Mouse (Mus musculus): ENCODE data around the gene Gm7075. TPM values are rescaled to one million over a fixed set of nuclear protein-coding genes. Genes with fewer than 3 reads are reported as not detected.
"Not testable (repeated sequence)": the region's sequence is repeated elsewhere in the genome, so short reads cannot be mapped to it uniquely, and the experiment has no call there.

Gene Gm7075
- total and polyA plus RNA-seq, 2 experiments from 2014 or later: not detected

GRCm38 (mm10) chr10:63396963-63397362 lies 24.6 kb downstream of the Gm7075 start:
- Histone ChIP-seq H3K36me3 (ENCODE audit: insufficient read depth, low read length) (no peaks in the 10 kb centered on the region), H3K27ac (no peak overlapping the region), H3K4me2 (ENCODE audit: low read depth, low read length) (no peak overlapping the region), H3K9me3 (ENCODE audit: low read length) (no peaks in the 10 kb centered on the region), H3K4me3 (ENCODE audit: low read length) (no peak overlapping the region), H3K27me3 (ENCODE audit: insufficient read depth, low read length) (no peaks in the 10 kb centered on the region), H3K9ac (replicated peaks; ENCODE audit: low read length) (no peak overlapping the region), H3K4me1 (ENCODE audit: insufficient read depth, low read length) (no peaks in the 10 kb centered on the region)
- TF ChIP-seq CTCF (IDR thresholded peaks at IDR 0.05; ENCODE audit: low read depth): no peak
- WGBS: 92% methylated on average over 10 of the region's 10 CpGs
- DNase-seq (ENCODE audit: low spot score) (no peak), ATAC-seq (no peak)

GRCm38 (mm10) chr10:63388948-63389347 lies 32.6 kb downstream of the Gm7075 start:
- no peak overlapping the region for H3K4me3 ChIP-seq (ENCODE audit: low read length)
- H3K4me2 ChIP-seq (ENCODE audit: low read depth, low read length): no peak overlapping the region
- TF ChIP-seq CTCF (IDR thresholded peaks at IDR 0.05; ENCODE audit: low read depth): no peak
- DNase-seq (ENCODE audit: low spot score) (no peak), ATAC-seq (no peak)
- H3K9me3 ChIP-seq (ENCODE audit: low read length): no peaks in the 10 kb centered on the region
- H3K27ac ChIP-seq: no peak overlapping the region
- no peaks in the 10 kb centered on the region for H3K27me3 ChIP-seq (ENCODE audit: insufficient read depth, low read length)
- WGBS: 36% methylated on average over 4 of the region's 4 CpGs
- no peak overlapping the region for H3K9ac ChIP-seq (replicated peaks; ENCODE audit: low read length)
- H3K4me1 ChIP-seq (ENCODE audit: insufficient read depth, low read length): no peaks in the 10 kb centered on the region
- H3K36me3 ChIP-seq (ENCODE audit: insufficient read depth, low read length): no peaks in the 10 kb centered on the region

- Histone ChIP-seq H3K9me3 (ENCODE audit: low read length) (no peaks in the 10 kb centered on the region), H3K4me1 (ENCODE audit: insufficient read depth, low read length) (no peaks in the 10 kb centered on the region), H3K36me3 (ENCODE audit: insufficient read depth, low read length) (no peaks in the 10 kb centered on the region), H3K27me3 (ENCODE audit: insufficient read depth, low read length) (no peaks in the 10 kb centered on the region), H3K9ac (replicated peaks; ENCODE audit: low read length) (peak overlapping the region; percentile 53), H3K4me3 (ENCODE audit: low read length) (peak overlapping the region; percentile 62), H3K4me2 (ENCODE audit: low read depth, low read length) (peak overlapping the region; percentile 75), H3K27ac (peak overlapping the region; percentile 74; the same call in 1 of the 2 replicates)
- ATAC-seq (no peak), DNase-seq (ENCODE audit: low spot score) (peak; percentile 20)
- WGBS: 3% methylated on average over 10 of the region's 10 CpGs
- no peak for TF ChIP-seq CTCF (IDR thresholded peaks at IDR 0.05; ENCODE audit: low read depth)
Measured at GRCm38 (mm10) chr10:63386991-63387390, 34.6 kb downstream of the Gm7075 start.

- no peaks in the 10 kb centered on the region for H3K27me3 ChIP-seq (ENCODE audit: insufficient read depth, low read length)
- H3K9ac ChIP-seq (replicated peaks; ENCODE audit: low read length): peak overlapping the region; percentile 53
- under 1% methylated on average over 19 of the region's 19 CpGs for WGBS
- ATAC-seq (peak; percentile 65), DNase-seq (ENCODE audit: low spot score) (peak; percentile 95)
- no peaks in the 10 kb centered on the region for H3K9me3 ChIP-seq (ENCODE audit: low read length)
- TF ChIP-seq CTCF (IDR thresholded peaks at IDR 0.05; ENCODE audit: low read depth): no peak
- H3K4me1 ChIP-seq (ENCODE audit: insufficient read depth, low read length): no peaks in the 10 kb centered on the region
- no peaks in the 10 kb centered on the region for H3K36me3 ChIP-seq (ENCODE audit: insufficient read depth, low read length)
- H3K4me2 ChIP-seq (ENCODE audit: low read depth, low read length): peak overlapping the region; percentile 75
- H3K4me3 ChIP-seq (ENCODE audit: low read length): peak overlapping the region; percentile 62
- peak overlapping the region; percentile 74; the same call in 1 of the 2 replicates for H3K27ac ChIP-seq
Measured at GRCm38 (mm10) chr10:63386444-63386843, 35.1 kb downstream of the Gm7075 start.

DNA sequence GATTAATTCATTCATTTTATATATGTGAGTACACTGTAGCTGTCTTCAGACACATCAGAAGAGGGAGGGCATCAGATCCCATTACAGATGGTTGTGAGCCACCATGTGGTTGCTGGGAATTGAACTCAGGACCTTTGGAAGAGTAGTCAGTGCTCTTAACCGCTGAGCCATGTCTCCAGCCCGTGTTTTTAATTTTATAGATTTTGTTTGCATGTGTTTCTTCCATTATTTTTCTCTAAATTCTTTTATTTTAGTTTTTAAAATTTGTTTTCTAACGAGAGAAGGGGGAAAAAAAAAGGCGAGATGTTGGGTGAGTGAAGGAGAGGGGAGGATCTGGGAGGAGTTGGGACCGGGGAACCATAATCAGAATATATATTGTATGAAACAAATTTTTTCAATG lies 35.7 kb downstream of the Gm7075 start:
- H3K27ac ChIP-seq; ATAC-seq; H3K27me3 ChIP-seq (ENCODE audit: insufficient read depth, low read length); H3K4me1 ChIP-seq (ENCODE audit: insufficient read depth, low read length); DNase-seq (ENCODE audit: low spot score); H3K36me3 ChIP-seq (ENCODE audit: insufficient read depth, low read length); H3K9me3 ChIP-seq (ENCODE audit: low read length): not testable (repeated sequence)
- H3K4me3 ChIP-seq (ENCODE audit: low read length): peak overlapping the region; percentile 62
- peak overlapping the region; percentile 53; the same call in 1 of the 2 replicates for H3K9ac ChIP-seq (replicated peaks; ENCODE audit: low read length)
- WGBS: 23% methylated on average over 5 of the region's 5 CpGs
- peak overlapping the region; percentile 75 for H3K4me2 ChIP-seq (ENCODE audit: low read depth, low read length)

GRCm38 (mm10) chr10:63382372-63383279 lies 39.0 kb downstream of the Gm7075 start, which contains the start of gene Dnajc12:
TSS of gene Dnajc12 (plus strand) at chr10:63382443.
- H3K27me3 ChIP-seq (ENCODE audit: insufficient read depth, low read length): no peaks in the 10 kb centered on the region
- H3K4me2 ChIP-seq (ENCODE audit: low read depth, low read length): peak within 1 kb of the TSS; percentile 90
- H3K9ac ChIP-seq (replicated peaks; ENCODE audit: low read length): peak within 1 kb of the TSS; percentile 66
- H3K4me1 ChIP-seq (ENCODE audit: insufficient read depth, low read length): no peaks in the 10 kb centered on the region
- H3K9me3 ChIP-seq (ENCODE audit: low read length): no peaks in the 10 kb centered on the region
- DNase-seq (ENCODE audit: low spot score) (peak; percentile 99), ATAC-seq (peak; percentile 96)
- no peaks in the 10 kb centered on the region for H3K36me3 ChIP-seq (ENCODE audit: insufficient read depth, low read length)
- peak within 1 kb of the TSS; percentile 50 for H3K4me3 ChIP-seq (ENCODE audit: low read length)
- TF ChIP-seq CTCF (IDR thresholded peaks at IDR 0.05; ENCODE audit: low read depth): peak; percentile 85
- H3K27ac ChIP-seq: peak within 1 kb of the TSS; percentile 62
- under 1% methylated on average over 28 of the region's 28 CpGs for WGBS

All from hindbrain, postnatal 0 days (tissue).